Mouse (Mus musculus): ENCODE results near the gene Fam192a. TPM values are rescaled to one million over a fixed set of nuclear protein-coding genes. Genes with fewer than 3 reads are reported as not detected.

Fam192a gene
- polyA plus RNA-seq, 1 experiment, result 56.1 TPM

DNA sequence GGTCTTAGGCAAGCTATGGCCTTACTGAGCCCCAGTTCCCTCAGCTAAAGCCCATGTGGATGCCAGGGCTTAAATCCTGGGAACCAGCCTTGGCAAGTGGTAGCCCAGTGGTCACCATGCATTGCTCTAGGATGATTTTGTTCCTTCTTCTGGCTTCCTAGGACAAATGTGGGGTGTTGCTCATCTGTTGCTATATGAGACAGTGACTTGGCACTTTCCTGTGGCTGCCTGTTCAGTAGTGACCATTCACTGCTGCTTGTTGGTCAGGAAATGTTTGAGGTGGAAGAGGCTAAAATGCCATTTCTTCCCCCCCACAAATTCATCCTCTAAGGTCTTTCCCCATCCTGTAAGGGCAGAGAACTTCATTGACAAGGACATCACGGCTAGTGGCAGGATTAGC is 32.4 kb downstream of the Fam192a start:
- 61% methylated on average over 1 of the region's 1 CpGs for WGBS
- DNase-seq, result no peak
- Histone ChIP-seq H3K4me1 (ENCODE audit: control insufficient read depth, insufficient read depth, low read length) (peaks cover 11% of the 10 kb centered on the region), H3K27ac (ENCODE audit: insufficient read depth, low read length) (no peak overlapping the region), H3K4me3 (replicated peaks; ENCODE audit: insufficient read depth, low read depth, low read length) (no peak overlapping the region), H3K27me3 (ENCODE audit: control insufficient read depth, insufficient read depth, low read length) (no peaks in the 10 kb centered on the region)
- no peak for TF ChIP-seq CTCF (IDR thresholded peaks at IDR 0.05; ENCODE audit: borderline replicate concordance, insufficient read depth, low read depth, low read length)
- no peak for TF ChIP-seq POLR2A (IDR thresholded peaks at IDR 0.05; ENCODE audit: borderline replicate concordance, insufficient read depth, low read length)

- Histone ChIP-seq H3K4me3 (replicated peaks; ENCODE audit: insufficient read depth, low read depth, low read length) (no peak overlapping the region), H3K4me1 (ENCODE audit: control insufficient read depth, insufficient read depth, low read length) (no peaks in the 10 kb centered on the region; the same call in 1 of the 2 replicates), H3K27me3 (ENCODE audit: control insufficient read depth, insufficient read depth, low read length) (no peaks in the 10 kb centered on the region), H3K27ac (ENCODE audit: insufficient read depth, low read length) (no peak overlapping the region)
- DNase-seq, result no peak
- TF ChIP-seq CTCF (IDR thresholded peaks at IDR 0.05; ENCODE audit: borderline replicate concordance, insufficient read depth, low read depth, low read length) (no peak), POLR2A (IDR thresholded peaks at IDR 0.05; ENCODE audit: borderline replicate concordance, insufficient read depth, low read length) (no peak)
- WGBS, result 90% methylated on average over 8 of the region's 8 CpGs
These were observed 33.7 kb downstream of the Fam192a start for GRCm38 (mm10) chr8:94568098-94568497.

- no peak for DNase-seq
- no peak overlapping the region for H3K4me3 ChIP-seq (replicated peaks; ENCODE audit: insufficient read depth, low read depth, low read length)
- no peak for TF ChIP-seq CTCF (IDR thresholded peaks at IDR 0.05; ENCODE audit: borderline replicate concordance, insufficient read depth, low read depth, low read length)
- TF ChIP-seq POLR2A (IDR thresholded peaks at IDR 0.05; ENCODE audit: borderline replicate concordance, insufficient read depth, low read length), result no peak
- no peaks in the 10 kb centered on the region; the same call in 1 of the 2 replicates for H3K4me1 ChIP-seq (ENCODE audit: control insufficient read depth, insufficient read depth, low read length)
- 26% methylated on average over 8 of the region's 8 CpGs for WGBS
- no peak overlapping the region for H3K27ac ChIP-seq (ENCODE audit: insufficient read depth, low read length)
- no peaks in the 10 kb centered on the region for H3K27me3 ChIP-seq (ENCODE audit: control insufficient read depth, insufficient read depth, low read length)
These were observed 34.5 kb downstream of the Fam192a start for GRCm38 (mm10) chr8:94567159-94567849.

DNA sequence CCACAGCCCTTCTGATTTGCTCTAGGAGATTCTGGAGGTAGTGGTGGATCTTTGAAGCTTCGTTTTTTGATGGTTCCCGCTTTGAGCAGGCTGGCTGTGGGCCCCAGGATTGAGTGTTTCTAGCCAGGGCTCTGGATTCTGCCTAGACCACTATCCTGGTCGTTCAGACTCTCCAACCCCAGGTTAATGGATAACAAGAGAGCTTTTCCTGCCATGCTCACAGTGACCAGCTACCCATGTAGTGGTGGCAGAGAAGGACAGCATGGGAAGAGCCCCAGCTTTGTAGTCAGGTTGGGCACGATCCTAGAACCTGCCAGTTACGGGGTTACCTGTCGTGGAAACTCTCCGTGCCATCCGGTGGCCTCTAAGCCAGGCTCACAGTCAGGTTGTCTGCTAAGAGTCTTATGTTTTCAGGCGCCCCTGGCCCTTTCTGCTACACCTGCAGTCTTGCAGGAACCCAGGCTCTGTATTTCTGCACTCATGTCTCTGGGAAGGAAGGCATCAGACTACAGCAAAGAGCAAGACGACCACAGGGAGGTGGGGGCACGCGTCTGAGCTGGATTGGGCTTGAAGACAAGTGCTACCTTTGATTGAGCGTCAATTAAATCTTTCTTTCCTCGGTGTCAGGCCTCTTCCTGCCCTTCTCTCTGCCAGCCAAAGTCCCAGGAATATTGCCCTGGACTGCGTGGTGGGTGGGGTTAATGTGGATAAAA is 35.2 kb downstream of the Fam192a start:
- no peaks in the 10 kb centered on the region; the same call in 1 of the 2 replicates for H3K4me1 ChIP-seq (ENCODE audit: control insufficient read depth, insufficient read depth, low read length)
- WGBS, result 36% methylated on average over 15 of the region's 15 CpGs

GRCm38 (mm10) chr8:94566033-94566432 is 35.8 kb downstream of the Fam192a start:
- TF ChIP-seq CTCF (IDR thresholded peaks at IDR 0.05; ENCODE audit: borderline replicate concordance, insufficient read depth, low read depth, low read length) (no peak), POLR2A (IDR thresholded peaks at IDR 0.05; ENCODE audit: borderline replicate concordance, insufficient read depth, low read length) (no peak)
- no peak for DNase-seq
- WGBS, result 46% methylated on average over 6 of the region's 6 CpGs
- Histone ChIP-seq H3K27me3 (ENCODE audit: control insufficient read depth, insufficient read depth, low read length) (no peaks in the 10 kb centered on the region), H3K4me3 (replicated peaks; ENCODE audit: insufficient read depth, low read depth, low read length) (no peak overlapping the region), H3K4me1 (ENCODE audit: control insufficient read depth, insufficient read depth, low read length) (no peaks in the 10 kb centered on the region; the same call in 1 of the 2 replicates), H3K27ac (ENCODE audit: insufficient read depth, low read length) (no peak overlapping the region)

More for the DNA sequence above, 35.2 kb downstream of the Fam192a start:
- no peak overlapping the region for H3K4me3 ChIP-seq (replicated peaks; ENCODE audit: insufficient read depth, low read depth, low read length)
- H3K27ac ChIP-seq (ENCODE audit: insufficient read depth, low read length), result no peak overlapping the region
- no peaks in the 10 kb centered on the region for H3K27me3 ChIP-seq (ENCODE audit: control insufficient read depth, insufficient read depth, low read length)
- no peak for DNase-seq
- no peak for TF ChIP-seq CTCF (IDR thresholded peaks at IDR 0.05; ENCODE audit: borderline replicate concordance, insufficient read depth, low read depth, low read length)

GRCm38 (mm10) chr8:94564421-94564820 is 37.4 kb downstream of the Fam192a start:
- DNase-seq, result no peak
- Histone ChIP-seq H3K27ac (ENCODE audit: insufficient read depth, low read length) (no peak overlapping the region), H3K27me3 (ENCODE audit: control insufficient read depth, insufficient read depth, low read length) (no peaks in the 10 kb centered on the region), H3K4me3 (replicated peaks; ENCODE audit: insufficient read depth, low read depth, low read length) (no peak overlapping the region), H3K4me1 (ENCODE audit: control insufficient read depth, insufficient read depth, low read length) (no peaks in the 10 kb centered on the region; the same call in 1 of the 2 replicates)
- TF ChIP-seq POLR2A (IDR thresholded peaks at IDR 0.05; ENCODE audit: borderline replicate concordance, insufficient read depth, low read length), result no peak
- no peak for TF ChIP-seq CTCF (IDR thresholded peaks at IDR 0.05; ENCODE audit: borderline replicate concordance, insufficient read depth, low read depth, low read length)

GRCm38 (mm10) chr8:94561256-94561655 is 40.5 kb downstream of the Fam192a start:
- no peak overlapping the region for H3K27ac ChIP-seq (ENCODE audit: insufficient read depth, low read length)
- no peaks in the 10 kb centered on the region for H3K27me3 ChIP-seq (ENCODE audit: control insufficient read depth, insufficient read depth, low read length)
- H3K4me3 ChIP-seq (replicated peaks; ENCODE audit: insufficient read depth, low read depth, low read length), result no peak overlapping the region
- DNase-seq, result peak in 1 of 2 experiments; percentile 50
- no peaks in the 10 kb centered on the region; the same call in 1 of the 2 replicates for H3K4me1 ChIP-seq (ENCODE audit: control insufficient read depth, insufficient read depth, low read length)
- WGBS, result 55% methylated on average over 5 of the region's 5 CpGs
- TF ChIP-seq CTCF (IDR thresholded peaks at IDR 0.05; ENCODE audit: borderline replicate concordance, insufficient read depth, low read depth, low read length) (no peak), POLR2A (IDR thresholded peaks at IDR 0.05; ENCODE audit: borderline replicate concordance, insufficient read depth, low read length) (no peak)

- Histone ChIP-seq H3K27ac (ENCODE audit: insufficient read depth, low read length) (no peak overlapping the region), H3K4me1 (ENCODE audit: control insufficient read depth, insufficient read depth, low read length) (no peaks in the 10 kb centered on the region), H3K4me3 (replicated peaks; ENCODE audit: insufficient read depth, low read depth, low read length) (no peak overlapping the region), H3K27me3 (ENCODE audit: control insufficient read depth, insufficient read depth, low read length) (no peaks in the 10 kb centered on the region)
- WGBS, result 69% methylated on average over 3 of the region's 3 CpGs
- no peak for DNase-seq
- no peak for TF ChIP-seq POLR2A (IDR thresholded peaks at IDR 0.05; ENCODE audit: borderline replicate concordance, insufficient read depth, low read length)
- no peak for TF ChIP-seq CTCF (IDR thresholded peaks at IDR 0.05; ENCODE audit: borderline replicate concordance, insufficient read depth, low read depth, low read length)
These were observed 44.5 kb downstream of the Fam192a start for GRCm38 (mm10) chr8:94557281-94557680.

Data from cerebellum, adult 2 months (tissue).